Mouse (Mus musculus) adrenal gland, adult 18-20 months (tissue): ENCODE results near the gene Tcirg1. TPM values are rescaled to one million over a fixed set of nuclear protein-coding genes. Genes with fewer than 3 reads are reported as not detected.

Experiments used
- DNase-seq, 2 experiments: peaks; one replicate each; pipeline ENCODE4 v3.0.0; 2021 to 2022; ENCODE audit warnings: low spot score in 2 of 2
- long read RNA-seq, 2 experiments: library from polyadenylated mRNA; stranded (forward); transcript quantifications; one replicate each; pipeline ENCODE4 v2.0.0; 2021
- total RNA-seq, 2 experiments: library from RNA; stranded (reverse); gene quantifications; 1 replicate in 1 of 2; 2 replicates in 1 of 2; pipeline ENCODE4 v1.2.3; 2021

Gene Tcirg1
- total RNA-seq, result 10 to 100 TPM; 66.3 to 84.7 TPM
- long read RNA-seq, experiment 1, transcript Tcirg1-201 (20 exons, 2,688 nt), result major isoform, 30 of 65 reads
- long read RNA-seq, experiment 1, partial matches to known transcripts, result 9 of 65 reads
- long read RNA-seq, experiment 1, other reads (novel, unspliced or antisense), result 25 of 65 reads
- long read RNA-seq, experiment 2, transcript Tcirg1-201 (20 exons, 2,688 nt), result major isoform, 53 of 88 reads
- long read RNA-seq, experiment 2, partial matches to known transcripts, result 18 of 88 reads
- long read RNA-seq, experiment 2, other reads (novel, unspliced or antisense), result 16 of 88 reads

- DNase-seq, result peak; percentile 85 to 86
Measured at GRCm38 (mm10) chr19:3906795-3907786, at the start of gene Tcirg1. Tcirg1 (minus strand) TSS chr19:3907133.

- DNase-seq, result no peak
Measured at GRCm38 (mm10) chr19:3955804-3956203, 48.9 kb upstream of the Tcirg1 start.

GRCm38 (mm10) chr19:3955033-3955432 lies 48.1 kb upstream of the Tcirg1 start:
- no peak for DNase-seq

- DNase-seq, result no peak
Measured at GRCm38 (mm10) chr19:3952099-3952498, 45.2 kb upstream of the Tcirg1 start.

GRCm38 (mm10) chr19:3951461-3951860 lies 44.5 kb upstream of the Tcirg1 start:
- no peak for DNase-seq

GRCm38 (mm10) chr19:3950331-3950730 lies 43.4 kb upstream of the Tcirg1 start:
- DNase-seq, result no peak

GRCm38 (mm10) chr19:3948546-3948945 lies 41.6 kb upstream of the Tcirg1 start:
- no peak for DNase-seq

GRCm38 (mm10) chr19:3947813-3948212 lies 40.9 kb upstream of the Tcirg1 start:
- no peak for DNase-seq

- DNase-seq, result peak; percentile 63 to 70
Measured at GRCm38 (mm10) chr19:3946715-3947114, 39.8 kb upstream of the Tcirg1 start.

- no peak for DNase-seq
Measured at GRCm38 (mm10) chr19:3945872-3946564, 39.1 kb upstream of the Tcirg1 start.

GRCm38 (mm10) chr19:3942986-3943735 lies 36.2 kb upstream of the Tcirg1 start:
- DNase-seq, result no peak

GRCm38 (mm10) chr19:3942315-3942714 lies 35.4 kb upstream of the Tcirg1 start:
- DNase-seq, result no peak

GRCm38 (mm10) chr19:3935896-3936850 lies 29.2 kb upstream of the Tcirg1 start:
- peak; percentile 63 to 64 for DNase-seq

GRCm38 (mm10) chr19:3935032-3935895 lies 28.3 kb upstream of the Tcirg1 start, which contains the start of gene Unc93b1:
Unc93b1 (plus strand) TSS chr19:3935186.
- peak; percentile 72 to 78 for DNase-seq

GRCm38 (mm10) chr19:3931716-3932115 lies 24.8 kb upstream of the Tcirg1 start:
- DNase-seq, result no peak

- no peak for DNase-seq
Measured at GRCm38 (mm10) chr19:3930262-3931057, 23.5 kb upstream of the Tcirg1 start.

- peak; percentile 93 to 95 for DNase-seq
Measured at GRCm38 (mm10) chr19:3929211-3929941, 22.4 kb upstream of the Tcirg1 start, which contains the start of gene Aldh3b1. Aldh3b1 (minus strand) TSS chr19:3929808.
